Mouse (Mus musculus): Measurements from ENCODE around the gene Gm7361. TPM values are rescaled to one million over a fixed set of nuclear protein-coding genes. Genes with fewer than 3 reads are reported as not detected.
"Not testable (repeated sequence)": the region's sequence is repeated elsewhere in the genome, so short reads cannot be mapped to it uniquely, and the experiment has no call there.

Gene Gm7361
- polyA plus RNA-seq (2015; fragmentation: Nextera tagmentation; extraction: Ambion mirVana): not detected in 2 replicates

- H3K4me1 ChIP-seq (ENCODE audit: control insufficient read depth, insufficient read depth, low read length); H3K27me3 ChIP-seq (replicated peaks; ENCODE audit: control insufficient read depth, insufficient read depth, low read length); H3K4me2 ChIP-seq (ENCODE audit: low read depth, low read length); ATAC-seq; H3K9me3 ChIP-seq (ENCODE audit: control insufficient read depth, low read length); H3K9ac ChIP-seq (ENCODE audit: low read depth, low read length); H3K27ac ChIP-seq (ENCODE audit: low read length); H3K36me3 ChIP-seq (ENCODE audit: control insufficient read depth, insufficient read depth, low read length); H3K4me3 ChIP-seq (ENCODE audit: low read length): not testable (repeated sequence)
- WGBS: 72% methylated on average over 3 of the region's 3 CpGs
These were observed at the start of gene Gm7361 for GRCm38 (mm10) chr5:26257391-26257790. TSS of gene Gm7361 (plus strand) at chr5:26257691.

- Histone ChIP-seq H3K27me3 (replicated peaks; ENCODE audit: control insufficient read depth, insufficient read depth, low read length) (no peaks in the 10 kb centered on the region), H3K36me3 (ENCODE audit: control insufficient read depth, insufficient read depth, low read length) (no peaks in the 10 kb centered on the region), H3K4me3 (ENCODE audit: low read length) (no peak overlapping the region), H3K4me1 (ENCODE audit: control insufficient read depth, insufficient read depth, low read length) (no peaks in the 10 kb centered on the region), H3K4me2 (ENCODE audit: low read depth, low read length) (no peak overlapping the region), H3K9me3 (ENCODE audit: control insufficient read depth, low read length) (no peaks in the 10 kb centered on the region), H3K27ac (ENCODE audit: low read length) (no peak overlapping the region), H3K9ac (ENCODE audit: low read depth, low read length) (no peak overlapping the region)
- no peak for ATAC-seq
- WGBS: 76% methylated on average over 4 of the region's 4 CpGs
These were observed 46.5 kb upstream of the Gm7361 start for GRCm38 (mm10) chr5:26211030-26211429.

DNA sequence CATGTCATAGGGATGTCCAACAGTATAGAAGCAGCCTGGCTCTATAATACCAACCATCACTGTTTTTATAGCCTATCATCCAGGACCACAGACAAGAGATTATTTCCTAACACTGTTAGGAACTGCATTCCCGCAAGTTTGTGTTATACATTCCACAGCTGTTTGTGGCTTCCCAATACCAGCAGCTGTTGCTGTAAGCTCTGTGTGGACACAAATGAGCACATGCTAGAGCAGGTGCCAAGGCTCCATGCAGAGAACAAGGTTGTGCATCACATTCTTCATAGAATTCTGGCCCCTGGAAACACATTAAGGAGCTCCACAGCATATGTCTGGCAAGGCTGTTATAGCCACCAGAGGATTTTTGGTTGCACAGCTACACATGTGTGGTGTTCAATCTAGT, 35.4 kb upstream of the Gm7361 start:
- ATAC-seq: no peak
- 57% methylated on average over 1 of the region's 1 CpGs for WGBS
- no peak overlapping the region for H3K9ac ChIP-seq (ENCODE audit: low read depth, low read length)
- no peaks in the 10 kb centered on the region for H3K4me1 ChIP-seq (ENCODE audit: control insufficient read depth, insufficient read depth, low read length)
- no peaks in the 10 kb centered on the region for H3K36me3 ChIP-seq (ENCODE audit: control insufficient read depth, insufficient read depth, low read length)
- H3K27ac ChIP-seq (ENCODE audit: low read length): no peak overlapping the region
- H3K4me2 ChIP-seq (ENCODE audit: low read depth, low read length): no peak overlapping the region
- H3K27me3 ChIP-seq (replicated peaks; ENCODE audit: control insufficient read depth, insufficient read depth, low read length): no peaks in the 10 kb centered on the region
- H3K9me3 ChIP-seq (ENCODE audit: control insufficient read depth, low read length): no peaks in the 10 kb centered on the region
- no peak overlapping the region for H3K4me3 ChIP-seq (ENCODE audit: low read length)

GRCm38 (mm10) chr5:26266656-26267055, 9.2 kb downstream of the Gm7361 start:
- not testable (repeated sequence) for H3K9ac ChIP-seq (ENCODE audit: low read depth, low read length); ATAC-seq; H3K4me2 ChIP-seq (ENCODE audit: low read depth, low read length); H3K27me3 ChIP-seq (replicated peaks; ENCODE audit: control insufficient read depth, insufficient read depth, low read length); H3K9me3 ChIP-seq (ENCODE audit: control insufficient read depth, low read length); H3K4me3 ChIP-seq (ENCODE audit: low read length); H3K36me3 ChIP-seq (ENCODE audit: control insufficient read depth, insufficient read depth, low read length); H3K27ac ChIP-seq (ENCODE audit: low read length); H3K4me1 ChIP-seq (ENCODE audit: control insufficient read depth, insufficient read depth, low read length)
- 75% methylated on average over 3 of the region's 3 CpGs for WGBS

- no peak overlapping the region for H3K27ac ChIP-seq (ENCODE audit: low read length)
- H3K4me2 ChIP-seq (ENCODE audit: low read depth, low read length): no peak overlapping the region
- no peaks in the 10 kb centered on the region for H3K36me3 ChIP-seq (ENCODE audit: control insufficient read depth, insufficient read depth, low read length)
- WGBS: 71% methylated on average over 5 of the region's 5 CpGs
- no peaks in the 10 kb centered on the region for H3K4me1 ChIP-seq (ENCODE audit: control insufficient read depth, insufficient read depth, low read length)
- H3K9ac ChIP-seq (ENCODE audit: low read depth, low read length): no peak overlapping the region
- H3K27me3 ChIP-seq (replicated peaks; ENCODE audit: control insufficient read depth, insufficient read depth, low read length): no peaks in the 10 kb centered on the region
- H3K9me3 ChIP-seq (ENCODE audit: control insufficient read depth, low read length): no peaks in the 10 kb centered on the region
- no peak overlapping the region for H3K4me3 ChIP-seq (ENCODE audit: low read length)
- ATAC-seq: no peak
These were observed 22.9 kb downstream of the Gm7361 start for GRCm38 (mm10) chr5:26280361-26280760.

DNA sequence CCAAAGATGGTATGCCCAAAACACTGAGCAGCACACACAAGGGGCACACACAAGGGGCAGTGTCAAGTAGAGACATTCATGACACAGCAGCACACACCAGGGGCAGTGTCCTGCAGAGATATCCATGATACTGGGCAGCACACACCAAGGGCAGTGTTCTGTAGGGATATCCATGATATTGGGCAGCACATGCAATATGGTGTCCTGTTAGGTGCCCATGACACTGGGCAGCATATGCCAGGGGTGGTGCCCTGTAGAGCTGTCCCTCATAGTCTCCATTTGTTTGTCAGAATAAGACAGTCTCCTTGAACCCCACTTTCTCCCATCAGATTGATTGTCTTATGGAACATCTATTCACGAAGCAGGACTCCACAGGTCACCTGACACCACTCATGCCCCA, 24.2 kb downstream of the Gm7361 start:
- ATAC-seq: no peak
- WGBS: 78% methylated on average over 1 of the region's 1 CpGs

DNA sequence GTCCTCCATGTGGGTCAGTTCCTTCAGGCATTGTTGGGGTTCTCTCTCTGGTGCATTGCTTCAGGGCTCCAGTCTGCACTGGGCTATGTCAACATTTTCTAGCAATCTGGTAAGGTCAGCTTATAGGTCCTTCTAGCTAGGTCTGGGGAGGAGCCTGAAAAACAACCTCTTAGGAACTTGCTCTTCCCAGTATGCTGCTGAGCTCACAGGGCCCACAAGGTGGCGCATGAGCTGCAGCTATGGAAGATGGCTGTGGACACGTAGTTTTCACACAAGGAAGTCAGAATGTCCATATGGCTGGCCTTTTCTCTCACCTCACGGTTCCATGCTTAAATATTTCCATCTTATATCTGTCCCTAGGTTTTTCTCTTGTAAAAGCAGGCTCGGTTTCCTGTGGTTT, 24.8 kb downstream of the Gm7361 start:
- Histone ChIP-seq H3K4me1 (ENCODE audit: control insufficient read depth, insufficient read depth, low read length) (no peaks in the 10 kb centered on the region), H3K4me3 (ENCODE audit: low read length) (no peak overlapping the region), H3K4me2 (ENCODE audit: low read depth, low read length) (no peak overlapping the region), H3K27me3 (replicated peaks; ENCODE audit: control insufficient read depth, insufficient read depth, low read length) (no peaks in the 10 kb centered on the region), H3K9ac (ENCODE audit: low read depth, low read length) (no peak overlapping the region), H3K36me3 (ENCODE audit: control insufficient read depth, insufficient read depth, low read length) (no peaks in the 10 kb centered on the region), H3K27ac (ENCODE audit: low read length) (no peak overlapping the region), H3K9me3 (ENCODE audit: control insufficient read depth, low read length) (no peaks in the 10 kb centered on the region)
- 4% methylated on average over 4 of the region's 4 CpGs for WGBS
- peak; percentile 62 for ATAC-seq

More for the DNA sequence above, 24.2 kb downstream of the Gm7361 start:
- Histone ChIP-seq H3K4me1 (ENCODE audit: control insufficient read depth, insufficient read depth, low read length) (no peaks in the 10 kb centered on the region), H3K9me3 (ENCODE audit: control insufficient read depth, low read length) (no peaks in the 10 kb centered on the region), H3K4me3 (ENCODE audit: low read length) (no peak overlapping the region), H3K27ac (ENCODE audit: low read length) (no peak overlapping the region), H3K36me3 (ENCODE audit: control insufficient read depth, insufficient read depth, low read length) (no peaks in the 10 kb centered on the region), H3K4me2 (ENCODE audit: low read depth, low read length) (no peak overlapping the region), H3K27me3 (replicated peaks; ENCODE audit: control insufficient read depth, insufficient read depth, low read length) (no peaks in the 10 kb centered on the region), H3K9ac (ENCODE audit: low read depth, low read length) (no peak overlapping the region)

- no peaks in the 10 kb centered on the region for H3K27me3 ChIP-seq (replicated peaks; ENCODE audit: control insufficient read depth, insufficient read depth, low read length)
- H3K4me3 ChIP-seq (ENCODE audit: low read length): no peak overlapping the region
- no peaks in the 10 kb centered on the region for H3K36me3 ChIP-seq (ENCODE audit: control insufficient read depth, insufficient read depth, low read length)
- no peaks in the 10 kb centered on the region for H3K9me3 ChIP-seq (ENCODE audit: control insufficient read depth, low read length)
- no peaks in the 10 kb centered on the region for H3K4me1 ChIP-seq (ENCODE audit: control insufficient read depth, insufficient read depth, low read length)
- H3K27ac ChIP-seq (ENCODE audit: low read length): no peak overlapping the region
- 76% methylated on average over 1 of the region's 1 CpGs for WGBS
- no peak overlapping the region for H3K4me2 ChIP-seq (ENCODE audit: low read depth, low read length)
- peak; percentile 89 for ATAC-seq
- H3K9ac ChIP-seq (ENCODE audit: low read depth, low read length): no peak overlapping the region
These were observed 25.9 kb downstream of the Gm7361 start for GRCm38 (mm10) chr5:26283399-26283798.

- Histone ChIP-seq H3K27ac (ENCODE audit: low read length) (no peak overlapping the region), H3K4me3 (ENCODE audit: low read length) (no peak overlapping the region), H3K9ac (ENCODE audit: low read depth, low read length) (no peak overlapping the region), H3K9me3 (ENCODE audit: control insufficient read depth, low read length) (no peaks in the 10 kb centered on the region), H3K4me1 (ENCODE audit: control insufficient read depth, insufficient read depth, low read length) (no peaks in the 10 kb centered on the region), H3K4me2 (ENCODE audit: low read depth, low read length) (no peak overlapping the region), H3K36me3 (ENCODE audit: control insufficient read depth, insufficient read depth, low read length) (no peaks in the 10 kb centered on the region), H3K27me3 (replicated peaks; ENCODE audit: control insufficient read depth, insufficient read depth, low read length) (no peaks in the 10 kb centered on the region)
- no peak for ATAC-seq
- WGBS: 57% methylated on average over 1 of the region's 1 CpGs
These were observed 34.1 kb downstream of the Gm7361 start for GRCm38 (mm10) chr5:26291621-26292020.

GRCm38 (mm10) chr5:26293258-26293657, 35.8 kb downstream of the Gm7361 start:
- H3K9ac ChIP-seq (ENCODE audit: low read depth, low read length): no peak overlapping the region
- H3K4me2 ChIP-seq (ENCODE audit: low read depth, low read length): no peak overlapping the region
- H3K27ac ChIP-seq (ENCODE audit: low read length): no peak overlapping the region
- WGBS: 67% methylated on average over 1 of the region's 1 CpGs
- no peaks in the 10 kb centered on the region for H3K36me3 ChIP-seq (ENCODE audit: control insufficient read depth, insufficient read depth, low read length)
- no peak overlapping the region for H3K4me3 ChIP-seq (ENCODE audit: low read length)
- H3K4me1 ChIP-seq (ENCODE audit: control insufficient read depth, insufficient read depth, low read length): no peaks in the 10 kb centered on the region
- no peaks in the 10 kb centered on the region for H3K9me3 ChIP-seq (ENCODE audit: control insufficient read depth, low read length)
- H3K27me3 ChIP-seq (replicated peaks; ENCODE audit: control insufficient read depth, insufficient read depth, low read length): no peaks in the 10 kb centered on the region
- ATAC-seq: no peak
